Mouse (Mus musculus) CH12.LX (cell line): Measurements from ENCODE around the gene Lyl1. TPM values are rescaled to one million over a fixed set of nuclear protein-coding genes. Genes with fewer than 3 reads are reported as not detected.

Experiments used
- DNase-seq: peaks from one replicate; pipeline ENCODE4 v3.0.0-alpha.2; 2013; ENCODE audit errors: extremely low read depth
- H3K27ac ChIP-seq: 2 replicates; pipeline ENCODE4 v1.5.1; 2012; ENCODE audit warnings: low read depth, mild to moderate bottlenecking, control low read depth, moderate library complexity; ENCODE audit not compliant: insufficient read depth
- H3K27me3 ChIP-seq: replicated peaks from 2 replicates; pipeline ENCODE3; 2012; ENCODE audit warnings: inconsistent platforms
- H3K36me3 ChIP-seq, 2 experiments: replicated peaks in 1 of 2; 2 replicates each; pipeline versions ENCODE3 to v1.6.1; 2012; ENCODE audit warnings: inconsistent platforms in 1 of 2, low read length in 1 of 2, mild to moderate bottlenecking in 1 of 2, mixed read lengths in 1 of 2, moderate library complexity in 1 of 2; ENCODE audit not compliant: control insufficient read depth in 1 of 2, insufficient read depth in 1 of 2
- H3K4me1 ChIP-seq, 2 experiments: 2 replicates each; pipeline ENCODE4 v1.6.1; 2012; ENCODE audit warnings: inconsistent platforms in 1 of 2, moderate library complexity in 1 of 2; ENCODE audit not compliant: insufficient read depth in 2 of 2, control insufficient read depth in 1 of 2
- H3K4me2 ChIP-seq: 2 replicates; pipeline ENCODE4 v1.6.1; 2012; ENCODE audit warnings: low read depth, mild to moderate bottlenecking, control low read depth; ENCODE audit not compliant: poor library complexity, insufficient read depth, severe bottlenecking
- H3K4me3 ChIP-seq, 3 experiments: fragments of 150-350 bp in 1 of 3; sonication (generic) in 1 of 3; replicated peaks in 1 of 3; 2 replicates each; pipeline versions ENCODE3 to v1.5.1; 2011 to 2012; ENCODE audit warnings: low read depth in 2 of 3, low read length in 2 of 3, mild to moderate bottlenecking in 2 of 3, moderate library complexity in 2 of 3, control low read depth in 1 of 3, improper control_type of control experiment in 1 of 3, inconsistent platforms in 1 of 3, mixed read lengths in 1 of 3; ENCODE audit not compliant: poor library complexity in 1 of 3
- H3K79me2 ChIP-seq: replicated peaks from 2 replicates; pipeline ENCODE4 v1.6.1; 2012; ENCODE audit warnings: mild to moderate bottlenecking, moderate library complexity; ENCODE audit not compliant: control insufficient read depth, poor library complexity, insufficient read depth, severe bottlenecking; ENCODE audit errors: extremely low read depth
- H3K9ac ChIP-seq: 2 replicates; pipeline ENCODE4 v1.6.1; 2012; ENCODE audit warnings: low read depth, mild to moderate bottlenecking, control low read depth, moderate library complexity; ENCODE audit not compliant: insufficient read depth
- H3K9me3 ChIP-seq: replicated peaks from 2 replicates; pipeline ENCODE3; 2012; ENCODE audit warnings: low read length, inconsistent platforms, mixed read lengths
- CHD1 ChIP-seq: IDR thresholded peaks from 2 replicates; pipeline ENCODE4 v1.6.1; 2012; ENCODE audit warnings: low read depth, low read length, improper control_type of control experiment, inconsistent platforms
- CHD2 ChIP-seq: IDR thresholded peaks from 2 replicates; pipeline ENCODE4 v1.6.1; 2011; ENCODE audit warnings: low read length, improper control_type of control experiment
- CTCF ChIP-seq, 2 experiments: IDR thresholded peaks in 1 of 2; conservative IDR thresholded peaks in 1 of 2; 2 replicates each; pipeline ENCODE4 v1.5.1; 2011 to 2012; ENCODE audit warnings: low read depth in 2 of 2, low read length in 2 of 2, improper control_type of control experiment in 1 of 2, inconsistent platforms in 1 of 2, mild to moderate bottlenecking in 1 of 2, moderate library complexity in 1 of 2
- E2F4 ChIP-seq: IDR thresholded peaks from 2 replicates; pipeline ENCODE4 v1.6.1; 2011; ENCODE audit warnings: low read depth, low read length, improper control_type of control experiment; ENCODE audit not compliant: insufficient replicate concordance
- EP300 ChIP-seq: IDR thresholded peaks from 2 replicates; pipeline ENCODE4 v1.6.1; 2011; ENCODE audit warnings: low read length, improper control_type of control experiment
- ETS1 ChIP-seq: conservative IDR thresholded peaks from 2 replicates; pipeline ENCODE4 v1.6.1; 2012; ENCODE audit warnings: low read depth, mild to moderate bottlenecking, inconsistent platforms, low read length, improper control_type of control experiment, moderate library complexity
- HCFC1 ChIP-seq: IDR thresholded peaks from 2 replicates; pipeline ENCODE4 v1.6.1; 2012; ENCODE audit warnings: low read depth, mild to moderate bottlenecking, inconsistent platforms, low read length, improper control_type of control experiment
- IRF4 ChIP-seq: IDR thresholded peaks from 2 replicates; pipeline ENCODE4 v1.6.1; 2014; ENCODE audit warnings: low read depth, mild to moderate bottlenecking, inconsistent platforms, low read length, improper control_type of control experiment
- JUN ChIP-seq: IDR thresholded peaks from 2 replicates; pipeline ENCODE4 v1.6.1; 2011; ENCODE audit warnings: low read depth, mild to moderate bottlenecking, low read length, improper control_type of control experiment, moderate library complexity; ENCODE audit not compliant: insufficient read depth
- KAT2A ChIP-seq: IDR thresholded peaks from 2 replicates; pipeline ENCODE4 v1.6.1; 2012; ENCODE audit warnings: low read length, improper control_type of control experiment, inconsistent platforms; ENCODE audit not compliant: insufficient replicate concordance
- MEF2A ChIP-seq: IDR thresholded peaks from 2 replicates; pipeline ENCODE4 v1.6.1; 2014; ENCODE audit warnings: low read depth, mild to moderate bottlenecking, inconsistent platforms, low read length, improper control_type of control experiment, borderline replicate concordance
- MXI1 ChIP-seq: IDR thresholded peaks from 2 replicates; pipeline ENCODE4 v1.6.1; 2011; ENCODE audit warnings: mild to moderate bottlenecking, low read depth, low read length, improper control_type of control experiment
- MYC ChIP-seq: IDR thresholded peaks from 2 replicates; pipeline ENCODE4 v1.6.1; 2011; ENCODE audit warnings: low read depth, mild to moderate bottlenecking, improper control_type of control experiment, low read length
- NELFE ChIP-seq: IDR thresholded peaks from 2 replicates; pipeline ENCODE4 v1.6.1; 2011; ENCODE audit warnings: low read depth, low read length, improper control_type of control experiment
- NRF1 ChIP-seq: IDR thresholded peaks from 2 replicates; pipeline ENCODE4 v1.6.1; 2014; ENCODE audit warnings: low read depth, mild to moderate bottlenecking, inconsistent platforms, low read length, improper control_type of control experiment, moderate library complexity
- POLR2A ChIP-seq: IDR thresholded peaks from 2 replicates; pipeline ENCODE4 v1.6.1; 2011; ENCODE audit warnings: low read depth, mild to moderate bottlenecking, improper control_type of control experiment, low read length
- RAD21 ChIP-seq: IDR thresholded peaks from 2 replicates; pipeline ENCODE4 v1.6.1; 2011; ENCODE audit warnings: low read depth, mild to moderate bottlenecking, low read length, improper control_type of control experiment, moderate library complexity
- SIN3A ChIP-seq: IDR thresholded peaks from 2 replicates; pipeline ENCODE4 v1.6.1; 2012; ENCODE audit warnings: low read length, improper control_type of control experiment, inconsistent platforms
- SMC3 ChIP-seq: IDR thresholded peaks from 2 replicates; pipeline ENCODE4 v1.6.1; 2011; ENCODE audit warnings: low read depth, low read length, improper control_type of control experiment
- USF1 ChIP-seq: IDR thresholded peaks from 2 replicates; pipeline ENCODE4 v1.6.1; 2014; ENCODE audit warnings: low read depth, mild to moderate bottlenecking, inconsistent platforms, low read length, improper control_type of control experiment
- USF2 ChIP-seq: conservative IDR thresholded peaks from 2 replicates; pipeline ENCODE4 v1.6.1; 2011; ENCODE audit warnings: low read depth, low read length, improper control_type of control experiment
- ZC3H11A ChIP-seq: IDR thresholded peaks from 2 replicates; pipeline ENCODE4 v1.6.1; 2012; ENCODE audit warnings: low read depth, mild to moderate bottlenecking, inconsistent platforms, low read length, improper control_type of control experiment
- dilution Hi-C: fragments of 300-500 bp; cut with MboI; formaldehyde crosslinking; loops from 2 replicates; pipeline ENCODE4 v1.14.3; 2020; ENCODE audit warnings: low sequenced_read_pairs; ENCODE audit not compliant: extremely low pct_unique_long_range_greater_than_20kb, extremely low pct_ligation_motif_present
- in situ Hi-C: fragments of 300-500 bp; cut with MboI; formaldehyde crosslinking; loops from 3 replicates; pipeline ENCODE4 v1.14.3; 2019; ENCODE audit warnings: low sequenced_read_pairs, low pct_ligation_motif_present, low pct_unique_long_range_greater_than_20kb, mixed read lengths
- polyA plus RNA-seq: library from polyadenylated mRNA; unstranded; fragments of >175 nt; gene quantifications from 2 replicates; pipeline ENCODE4 v1.2.1, GENCODE M21; 2012; ENCODE audit warnings: low read depth; ENCODE audit not compliant: insufficient read length
- total RNA-seq, 2 experiments: library from RNA; depleted of rRNA; stranded (reverse); fragments of 300-350 nt in 1 of 2; fragments of >200 nt in 1 of 2; gene quantifications; 2 replicates each; pipeline ENCODE4 v1.2.3; 2012 to 2014

Gene Lyl1
- total and polyA plus RNA-seq, 3 experiments, result 20.6 to 53.2 (median 38.5) TPM

- TF ChIP-seq ETS1 (no peak), USF2 (no peak), SIN3A (no peak), USF1 (no peak), IRF4 (no peak), CHD2 (no peak), MYC (0 out of 2 replicates have a peak, but pooled peaks have one; percentile 30), CTCF (conservative IDR thresholded peaks at IDR 0.05 in 1 of 2, IDR thresholded peaks at IDR 0.05 in 1 of 2; ENCODE audit: low read depth in 2 of 2, low read length in 2 of 2) (peak; percentile 45 to 69; a peak in 3 of 4 replicates), CHD1 (no peak), POLR2A (no peak; the same call in 1 of the 2 replicates), RAD21 (peak; percentile 33), MXI1 (no peak), ZC3H11A (no peak), HCFC1 (no peak), NELFE (no peak), JUN (no peak), E2F4 (no peak), NRF1 (no peak), KAT2A (no peak), SMC3 (peak; percentile 62), MEF2A (no peak)
- Histone ChIP-seq H3K4me2 (no peak overlapping the region), H3K4me1 (peaks cover 4 to 36% of the 10 kb centered on the region in 2 experiments), H3K27ac (no peak overlapping the region), H3K9me3 (no peaks in the 10 kb centered on the region), H3K79me2 (peaks cover 4% of the 10 kb centered on the region), H3K9ac (no peak overlapping the region), H3K4me3 (no peak overlapping the region), H3K27me3 (no peaks in the 10 kb centered on the region), H3K36me3 (peaks cover 58 to 75% of the 10 kb centered on the region in 2 experiments)
- in situ Hi-C loops (no loop called here), dilution Hi-C loops (no loop called here)
- DNase-seq, result peak; percentile 63
Observed at GRCm38 (mm10) chr8:84697166-84698130, 3.8 kb upstream of the Lyl1 start.

- H3K36me3 ChIP-seq, result peaks cover 59 to 74% of the 10 kb centered on the region in 2 experiments
- TF ChIP-seq EP300 (no peak), CHD2 (no peak), ETS1 (no peak), MYC (no peak)
- no peaks in the 10 kb centered on the region for H3K9me3 ChIP-seq
- no peak for DNase-seq
- no peaks in the 10 kb centered on the region for H3K27me3 ChIP-seq
- in situ Hi-C loops (no loop called here), dilution Hi-C loops (no loop called here)
- H3K4me2 ChIP-seq, result no peak overlapping the region
- H3K4me3 ChIP-seq, result no peak overlapping the region
- no peak overlapping the region for H3K27ac ChIP-seq
- no peak overlapping the region for H3K9ac ChIP-seq
- H3K4me1 ChIP-seq, result peaks cover 9 to 40% of the 10 kb centered on the region in 2 experiments
- H3K79me2 ChIP-seq, result peaks cover 12% of the 10 kb centered on the region
Observed at GRCm38 (mm10) chr8:84698288-84698687, 3.0 kb upstream of the Lyl1 start.
